Mouse (Mus musculus): Measurements from ENCODE around the gene Slit3. TPM values are rescaled to one million over a fixed set of nuclear protein-coding genes. Genes with fewer than 3 reads are reported as not detected.

Slit3 gene
- total and polyA plus RNA-seq, 2 experiments from 2014 or later = 6.7 to 23.7 TPM

DNA sequence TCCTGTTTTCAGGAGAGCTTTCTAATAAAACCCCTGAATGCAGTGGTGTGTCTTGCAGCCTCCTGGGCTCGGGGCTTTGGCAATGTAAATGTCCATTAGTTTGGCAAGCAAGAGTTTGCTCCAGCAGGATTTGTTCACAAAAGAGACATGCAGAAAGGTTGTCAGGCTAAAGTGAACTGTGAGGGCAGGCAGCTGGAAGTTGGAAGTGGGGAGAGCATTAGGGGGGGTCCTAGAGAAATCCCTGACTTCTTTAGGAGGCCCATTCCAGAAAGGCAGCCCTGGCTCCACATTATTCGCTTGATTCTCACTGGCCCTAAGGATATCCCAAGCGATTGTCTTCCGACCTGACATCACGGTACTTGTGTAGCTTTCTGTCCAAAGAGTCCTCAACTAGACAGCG lies 285.5 kb downstream of the Slit3 start:
- no peaks in the 10 kb centered on the region for H3K36me3 ChIP-seq (replicated peaks; ENCODE audit: control insufficient read depth, insufficient read depth, low read length)
- TF ChIP-seq EP300 (IDR thresholded peaks at IDR 0.05; ENCODE audit: low read depth) (no peak), CTCF (IDR thresholded peaks at IDR 0.05; ENCODE audit: low read depth) (no peak)
- DNase-seq (ENCODE audit: low spot score) = no peak
- no peak overlapping the region for H3K4me2 ChIP-seq (ENCODE audit: low read depth, low read length)
- no peak overlapping the region for H3K9ac ChIP-seq (replicated peaks; ENCODE audit: low read depth, low read length)
- no peak overlapping the region for H3K27ac ChIP-seq (ENCODE audit: low read depth)
- no peaks in the 10 kb centered on the region for H3K27me3 ChIP-seq (ENCODE audit: control insufficient read depth, insufficient read depth, low read length)
- no peaks in the 10 kb centered on the region for H3K9me3 ChIP-seq (replicated peaks; ENCODE audit: control insufficient read depth, low read length)
- no peak overlapping the region for H3K4me3 ChIP-seq (ENCODE audit: low read depth, low read length)
- WGBS = 72% methylated on average over 6 of the region's 6 CpGs
- H3K4me1 ChIP-seq (ENCODE audit: control insufficient read depth, insufficient read depth) = no peaks in the 10 kb centered on the region
- no peak for ATAC-seq (ENCODE audit: insufficient read depth, low read depth)

DNA sequence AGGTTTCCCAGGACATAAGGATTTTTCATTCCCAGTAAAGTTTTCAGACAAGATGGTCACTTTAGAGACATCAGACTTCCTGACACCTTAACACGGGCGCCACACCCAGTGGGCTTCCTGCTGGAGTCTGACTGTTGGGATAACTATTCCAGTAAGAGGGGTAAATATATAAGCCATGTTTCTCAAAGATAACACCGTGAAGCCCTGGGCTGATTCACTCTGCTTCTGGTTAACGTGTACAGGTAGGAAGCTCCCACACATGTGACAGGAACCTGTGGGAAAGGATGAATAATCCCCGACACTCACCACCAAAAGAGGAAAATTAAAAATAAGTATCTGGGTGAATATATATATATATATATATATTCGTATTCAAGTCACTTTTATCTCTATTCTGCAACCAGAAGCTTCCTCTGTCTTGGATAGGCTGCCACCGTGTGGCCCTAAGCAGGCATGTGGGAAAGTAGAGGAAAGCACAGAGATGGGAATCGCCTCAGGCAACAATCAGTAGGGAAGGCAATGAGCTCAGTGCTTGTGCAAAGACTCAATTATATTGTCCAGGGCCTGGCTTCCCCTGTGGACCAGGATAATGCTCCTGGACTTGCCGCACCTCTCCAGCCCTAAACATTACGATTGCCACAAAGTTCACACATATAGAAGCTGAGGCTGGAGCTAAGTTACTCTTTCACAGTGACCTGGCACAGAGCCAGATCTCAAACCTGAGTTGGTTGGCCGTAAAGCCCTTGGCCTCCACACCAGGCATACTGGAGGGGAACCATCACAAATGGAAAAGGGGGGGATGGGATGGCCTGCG lies 286.5 kb downstream of the Slit3 start:
- Histone ChIP-seq H3K4me3 (ENCODE audit: low read depth, low read length) (no peak overlapping the region), H3K27me3 (ENCODE audit: control insufficient read depth, insufficient read depth, low read length) (no peaks in the 10 kb centered on the region), H3K9ac (replicated peaks; ENCODE audit: low read depth, low read length) (no peak overlapping the region), H3K27ac (ENCODE audit: low read depth) (no peak overlapping the region), H3K4me1 (ENCODE audit: control insufficient read depth, insufficient read depth) (no peaks in the 10 kb centered on the region), H3K4me2 (ENCODE audit: low read depth, low read length) (no peak overlapping the region), H3K9me3 (replicated peaks; ENCODE audit: control insufficient read depth, low read length) (no peaks in the 10 kb centered on the region), H3K36me3 (replicated peaks; ENCODE audit: control insufficient read depth, insufficient read depth, low read length) (no peaks in the 10 kb centered on the region)
- ATAC-seq (ENCODE audit: insufficient read depth, low read depth) (peak; percentile 73), DNase-seq (ENCODE audit: low spot score) (peak; percentile 85)
- WGBS = 37% methylated on average over 12 of the region's 12 CpGs
- TF ChIP-seq CTCF (IDR thresholded peaks at IDR 0.05; ENCODE audit: low read depth) (peak; percentile 86), EP300 (IDR thresholded peaks at IDR 0.05; ENCODE audit: low read depth) (no peak)

- ATAC-seq (ENCODE audit: insufficient read depth, low read depth) = no peak
- no peaks in the 10 kb centered on the region for H3K4me1 ChIP-seq (ENCODE audit: control insufficient read depth, insufficient read depth)
- no peak overlapping the region for H3K4me2 ChIP-seq (ENCODE audit: low read depth, low read length)
- 63% methylated on average over 3 of the region's 3 CpGs for WGBS
- no peaks in the 10 kb centered on the region for H3K27me3 ChIP-seq (ENCODE audit: control insufficient read depth, insufficient read depth, low read length)
- no peak overlapping the region for H3K27ac ChIP-seq (ENCODE audit: low read depth)
- H3K4me3 ChIP-seq (ENCODE audit: low read depth, low read length) = no peak overlapping the region
- DNase-seq (ENCODE audit: low spot score) = no peak
- H3K9me3 ChIP-seq (replicated peaks; ENCODE audit: control insufficient read depth, low read length) = no peaks in the 10 kb centered on the region
- TF ChIP-seq CTCF (IDR thresholded peaks at IDR 0.05; ENCODE audit: low read depth) = no peak
- TF ChIP-seq EP300 (IDR thresholded peaks at IDR 0.05; ENCODE audit: low read depth) = no peak
- H3K36me3 ChIP-seq (replicated peaks; ENCODE audit: control insufficient read depth, insufficient read depth, low read length) = no peaks in the 10 kb centered on the region
- H3K9ac ChIP-seq (replicated peaks; ENCODE audit: low read depth, low read length) = no peak overlapping the region
Observed at GRCm38 (mm10) chr11:35410431-35410830, 289.4 kb downstream of the Slit3 start.

DNA sequence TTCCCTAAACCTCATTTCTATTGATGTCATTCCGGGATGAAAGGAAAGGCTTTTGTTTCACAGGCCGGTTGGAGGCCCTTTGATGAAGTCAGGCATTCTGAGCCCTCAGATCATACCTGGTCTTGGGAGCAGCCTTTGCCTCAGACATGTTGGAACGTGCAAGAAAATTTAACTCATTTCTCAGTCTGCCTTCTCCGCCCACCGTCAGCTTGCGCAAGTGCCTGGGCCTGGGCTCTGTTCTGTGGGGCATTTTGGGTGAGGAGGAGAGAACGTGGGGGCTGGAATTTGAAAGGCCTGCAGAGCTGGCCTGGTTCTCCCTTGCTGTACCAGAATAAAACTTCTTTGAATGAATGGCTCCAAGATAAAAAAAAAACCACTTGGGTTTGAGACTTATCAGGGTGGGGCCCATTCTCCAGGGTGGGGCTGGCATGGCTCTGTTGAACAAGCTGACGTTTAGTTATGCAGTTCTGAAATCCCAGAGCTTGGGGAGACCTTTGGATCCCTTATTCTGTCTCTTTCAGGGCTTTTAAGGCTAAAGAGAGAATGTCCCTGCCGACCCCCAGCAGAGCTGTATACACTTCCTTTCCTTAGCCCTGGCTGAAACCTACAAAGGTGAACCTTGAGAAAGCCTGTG lies 294.9 kb downstream of the Slit3 start:
- Histone ChIP-seq H3K27me3 (ENCODE audit: control insufficient read depth, insufficient read depth, low read length) (no peaks in the 10 kb centered on the region), H3K4me1 (ENCODE audit: control insufficient read depth, insufficient read depth) (no peaks in the 10 kb centered on the region), H3K4me2 (ENCODE audit: low read depth, low read length) (no peak overlapping the region), H3K9ac (replicated peaks; ENCODE audit: low read depth, low read length) (no peak overlapping the region), H3K9me3 (replicated peaks; ENCODE audit: control insufficient read depth, low read length) (no peaks in the 10 kb centered on the region), H3K4me3 (ENCODE audit: low read depth, low read length) (no peak overlapping the region), H3K36me3 (replicated peaks; ENCODE audit: control insufficient read depth, insufficient read depth, low read length) (no peaks in the 10 kb centered on the region), H3K27ac (ENCODE audit: low read depth) (no peak overlapping the region)
- 64% methylated on average over 9 of the region's 9 CpGs for WGBS
- ATAC-seq (ENCODE audit: insufficient read depth, low read depth) (no peak), DNase-seq (ENCODE audit: low spot score) (no peak)
- TF ChIP-seq EP300 (IDR thresholded peaks at IDR 0.05; ENCODE audit: low read depth) (no peak), CTCF (IDR thresholded peaks at IDR 0.05; ENCODE audit: low read depth) (no peak)

- Histone ChIP-seq H3K27me3 (ENCODE audit: control insufficient read depth, insufficient read depth, low read length) (no peaks in the 10 kb centered on the region), H3K4me2 (ENCODE audit: low read depth, low read length) (no peak overlapping the region), H3K9me3 (replicated peaks; ENCODE audit: control insufficient read depth, low read length) (no peaks in the 10 kb centered on the region), H3K4me1 (ENCODE audit: control insufficient read depth, insufficient read depth) (no peaks in the 10 kb centered on the region), H3K9ac (replicated peaks; ENCODE audit: low read depth, low read length) (no peak overlapping the region), H3K4me3 (ENCODE audit: low read depth, low read length) (no peak overlapping the region), H3K36me3 (replicated peaks; ENCODE audit: control insufficient read depth, insufficient read depth, low read length) (no peaks in the 10 kb centered on the region), H3K27ac (ENCODE audit: low read depth) (no peak overlapping the region)
- no peak for ATAC-seq (ENCODE audit: insufficient read depth, low read depth)
- DNase-seq (ENCODE audit: low spot score) = no peak
- 81% methylated on average over 14 of the region's 14 CpGs for WGBS
- no peak for TF ChIP-seq EP300 (IDR thresholded peaks at IDR 0.05; ENCODE audit: low read depth)
- no peak for TF ChIP-seq CTCF (IDR thresholded peaks at IDR 0.05; ENCODE audit: low read depth)
Observed at GRCm38 (mm10) chr11:35416402-35417093, 295.5 kb downstream of the Slit3 start.
